Mouse (Mus musculus): Measurements from ENCODE around the gene Hcrt.

DNA sequence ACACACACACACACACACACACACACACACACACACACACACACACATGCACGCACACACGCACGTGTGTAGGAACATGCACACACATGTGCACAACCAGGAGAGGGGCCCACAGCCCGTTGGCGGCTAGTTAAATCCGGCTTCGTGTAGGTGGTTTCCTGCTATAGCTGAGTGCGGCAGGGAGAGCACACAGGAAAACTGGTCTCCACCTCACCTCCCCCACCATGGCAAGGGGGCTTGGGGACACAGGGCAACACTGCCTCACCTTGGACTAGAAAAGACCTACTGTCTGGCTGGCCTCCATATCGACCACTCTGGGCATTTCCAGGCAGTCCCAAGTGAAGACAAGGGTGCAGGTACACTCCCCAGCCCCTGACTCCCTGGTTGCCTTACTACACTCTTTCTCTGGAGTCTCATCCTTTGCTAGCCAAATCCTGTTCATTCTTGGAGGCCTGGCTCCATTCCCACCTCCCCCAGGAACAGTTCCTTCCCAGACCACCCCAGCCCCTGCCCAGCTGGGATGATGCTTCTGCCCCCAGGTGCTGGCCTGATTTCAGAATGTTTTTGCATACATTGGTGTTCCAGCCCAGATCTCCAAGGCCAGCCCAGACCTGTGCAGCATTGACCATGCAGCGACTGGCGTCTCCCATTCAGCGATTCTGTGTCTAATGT lies 8.6 kb downstream of the Hcrt start:
- TF ChIP-seq POLR2A (IDR thresholded peaks at IDR 0.05; ENCODE audit: extremely low read depth, insufficient read depth, low read length), result no peak
- TF ChIP-seq CTCF (IDR thresholded peaks at IDR 0.05; ENCODE audit: low read depth, low read length), result no peak

Data from liver, adult 2 months (tissue).